Mouse (Mus musculus): ENCODE data around the gene Olfr1201.

DNA sequence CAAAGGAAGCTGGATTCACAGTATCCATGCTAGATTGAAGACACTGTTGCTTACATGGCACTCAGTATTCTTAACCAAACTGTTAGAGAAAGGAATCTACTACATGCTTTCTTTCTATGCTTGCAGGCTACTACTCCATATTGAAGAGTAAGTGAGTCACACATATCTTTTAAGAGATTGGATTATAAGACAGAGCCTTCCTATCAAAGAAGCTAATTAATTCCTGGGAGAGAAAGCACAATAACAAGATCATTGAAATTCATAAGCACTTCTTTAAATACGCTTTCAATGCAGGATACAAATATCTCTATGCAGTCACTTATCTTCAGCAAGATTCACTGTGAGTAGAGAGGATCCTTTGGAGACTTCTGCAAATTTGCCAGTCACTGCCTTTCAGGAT, 21.4 kb downstream of the Olfr1201 start, which contains the start of gene Olfr1202:
- TF ChIP-seq TCF12 (IDR thresholded peaks at IDR 0.05; ENCODE audit: low read depth, low read length) (no peak), CTCF (IDR thresholded peaks at IDR 0.05 in 2 of 3, conservative IDR thresholded peaks at IDR 0.05 in 1 of 3; ENCODE audit: control insufficient read depth in 1 of 3, insufficient read depth in 1 of 3, low read depth in 2 of 3, low read length in 3 of 3, poor library complexity in 1 of 3, severe bottlenecking in 1 of 3) (no peak), ETS1 (IDR thresholded peaks at IDR 0.05; ENCODE audit: low read depth, low read length) (no peak)

All from MEL (cell line).